Mouse (Mus musculus) liver, embryonic 14.5 days (tissue): ENCODE results near the gene Fer.

Source experiments
- CTCF ChIP-seq: IDR thresholded peaks from 2 replicates; pipeline ENCODE4 v1.5.1; 2016; ENCODE audit warnings: antibody characterized with exemption, low read depth, control low read depth
- EP300 ChIP-seq: IDR thresholded peaks from 2 replicates; pipeline ENCODE4 v1.6.1; 2016; ENCODE audit warnings: antibody characterized with exemption, low read depth

- TF ChIP-seq CTCF, result no peak
- TF ChIP-seq EP300, result no peak
Measured at GRCm38 (mm10) chr17:63930634-63931033, 67.8 kb downstream of the Fer start.
